Mouse (Mus musculus) regulatory T cell (primary cell): ENCODE measurements at regions not wholly inside any gene's neighbourhood (a gene's known extent, or its start where the extent isn't known, plus 50 kb on each side); places are given as distances from the start of the nearest gene placed in this dataset.

Source experiments
- in situ Hi-C: fragments of 300-600 bp; cut with MboI, MseI; formaldehyde crosslinking; loops from one replicate; pipeline ENCODE4 v1.15.1; 2025; ENCODE audit warnings: high pct_unique_total_duplicates

- in situ Hi-C loops, result no loop called here
These were observed 76.7 kb upstream of the Atp2b1 start for GRCm38 (mm10) chr10:98837289-98838181.

- in situ Hi-C loops, result no loop called here
These were observed 75.1 kb upstream of the Atp2b1 start for GRCm38 (mm10) chr10:98838926-98839679.

- in situ Hi-C loops, result no loop called here
These were observed 74.2 kb upstream of the Atp2b1 start for GRCm38 (mm10) chr10:98839963-98840362.

- in situ Hi-C loops, result no loop called here
These were observed 73.8 kb upstream of the Atp2b1 start for GRCm38 (mm10) chr10:98840411-98840810.

- in situ Hi-C loops, result no loop called here
These were observed 73.0 kb upstream of the Atp2b1 start for GRCm38 (mm10) chr10:98840957-98841831.

GRCm38 (mm10) chr10:98841860-98842259 lies 72.3 kb upstream of the Atp2b1 start:
- in situ Hi-C loops, result no loop called here

GRCm38 (mm10) chr10:98842721-98843120 lies 71.5 kb upstream of the Atp2b1 start:
- in situ Hi-C loops, result no loop called here

- in situ Hi-C loops, result no loop called here
These were observed 64.4 kb upstream of the Atp2b1 start for GRCm38 (mm10) chr10:98849851-98850250.

GRCm38 (mm10) chr10:98857395-98857794 lies 56.8 kb upstream of the Atp2b1 start:
- in situ Hi-C loops, result no loop called here

- in situ Hi-C loops, result no loop called here
These were observed 52.7 kb upstream of the Atp2b1 start for GRCm38 (mm10) chr10:98861521-98861920.

GRCm38 (mm10) chr10:98862712-98863111 lies 51.5 kb upstream of the Atp2b1 start:
- in situ Hi-C loops, result no loop called here

GRCm38 (mm10) chr10:98864384-98864783 lies 49.8 kb upstream of the Atp2b1 start:
- in situ Hi-C loops, result no loop called here
